Mouse (Mus musculus) spleen, adult 2 months (tissue): Measurements from ENCODE around the gene Kat5. TPM values are rescaled to one million over a fixed set of nuclear protein-coding genes. Genes with fewer than 3 reads are reported as not detected.
A peak's percentile ranks its signal among the peaks of the same experiment; 100 is the strongest.

Experiments used
- DNase-seq, 2 experiments: peaks; one replicate each; pipeline versions ENCODE4 v3.0.0 to v3.0.0-alpha.2; 2012 to 2021; ENCODE audit warnings: low spot score in 2 of 2, low read depth in 1 of 2
- H3K27ac ChIP-seq: fragments of 200-500 bp; 2 replicates; pipeline ENCODE4 v1.5.1; 2012; ENCODE audit warnings: low read length, inconsistent platforms; ENCODE audit not compliant: insufficient read depth
- H3K27me3 ChIP-seq: fragments of 200-500 bp; 2 replicates; pipeline ENCODE4 v1.6.1; 2012; ENCODE audit warnings: mild to moderate bottlenecking, moderate library complexity, low read length, inconsistent platforms; ENCODE audit not compliant: control insufficient read depth, insufficient read depth
- H3K36me3 ChIP-seq: fragments of 200-500 bp; 2 replicates; pipeline ENCODE4 v1.6.1; 2012; ENCODE audit warnings: mild to moderate bottlenecking, low read length, inconsistent platforms; ENCODE audit not compliant: control insufficient read depth, insufficient read depth
- H3K4me1 ChIP-seq: fragments of 200-500 bp; 2 replicates; pipeline ENCODE4 v1.6.1; 2011; ENCODE audit warnings: inconsistent platforms; ENCODE audit not compliant: control insufficient read depth, insufficient read depth, insufficient read length
- H3K4me3 ChIP-seq: fragments of 200-500 bp; 2 replicates; pipeline ENCODE4 v1.5.1; 2011; ENCODE audit warnings: mild to moderate bottlenecking, inconsistent platforms; ENCODE audit not compliant: insufficient read depth, insufficient read length; ENCODE audit errors: extremely low read depth
- CTCF ChIP-seq: fragments of 200-500 bp; IDR thresholded peaks from 2 replicates; pipeline ENCODE4 v1.5.1; 2011; ENCODE audit warnings: mild to moderate bottlenecking, inconsistent platforms; ENCODE audit not compliant: insufficient read depth, insufficient read length, insufficient replicate concordance; ENCODE audit errors: extremely low read depth
- POLR2A ChIP-seq: fragments of 200-500 bp; IDR thresholded peaks from 2 replicates; pipeline ENCODE4 v1.6.1; 2011; ENCODE audit warnings: low read depth, low read length, inconsistent platforms
- WGBS: fragments of 180-500 bp; shearing (Covaris S2); methylation state at CpG from one replicate; pipeline ENCODE4 v1.1.7; 2018; 5-methylcytosine and 5-hydroxymethylcytosine counted together
- polyA plus RNA-seq: library from polyadenylated mRNA; depleted of rRNA; stranded (reverse); fragments of >200 nt; gene quantifications from 2 replicates; pipeline ENCODE4 v1.2.3, GENCODE M21; 2012

Kat5 gene
- polyA plus RNA-seq, 1 experiment = 37.3 TPM

GRCm38 (mm10) chr19:5621884-5622283 lies 11.8 kb upstream of the Kat5 start:
- Histone ChIP-seq H3K27ac (no peak overlapping the region), H3K36me3 (no peaks in the 10 kb centered on the region), H3K4me1 (no peaks in the 10 kb centered on the region), H3K4me3 (no peak overlapping the region), H3K27me3 (no peaks in the 10 kb centered on the region)
- no peak for DNase-seq
- TF ChIP-seq CTCF (no peak), POLR2A (no peak)
- WGBS = 56% methylated on average over 5 of the region's 5 CpGs

- Histone ChIP-seq H3K27ac (no peak overlapping the region), H3K4me1 (no peaks in the 10 kb centered on the region)
- WGBS = 72% methylated on average over 4 of the region's 4 CpGs
Observed at GRCm38 (mm10) chr19:5620007-5620406, 10.0 kb upstream of the Kat5 start.

GRCm38 (mm10) chr19:5614953-5615352 lies 4.9 kb upstream of the Kat5 start:
- no peak overlapping the region for H3K4me3 ChIP-seq
- peaks cover 2% of the 10 kb centered on the region; the same call in 1 of the 2 replicates for H3K4me1 ChIP-seq
- no peaks in the 10 kb centered on the region for H3K27me3 ChIP-seq
- H3K36me3 ChIP-seq = no peaks in the 10 kb centered on the region
- no peak for DNase-seq
- no peak overlapping the region for H3K27ac ChIP-seq
- WGBS = 92% methylated on average over 2 of the region's 2 CpGs
- TF ChIP-seq POLR2A (no peak), CTCF (no peak)

More at GRCm38 (mm10) chr19:5620007-5620406, 10.0 kb upstream of the Kat5 start:
- Histone ChIP-seq H3K36me3 (no peaks in the 10 kb centered on the region), H3K4me3 (no peak overlapping the region), H3K27me3 (no peaks in the 10 kb centered on the region)
- no peak for DNase-seq
- TF ChIP-seq CTCF = no peak
- TF ChIP-seq POLR2A = no peak

- TF ChIP-seq CTCF (no peak), POLR2A (no peak)
- 64% methylated on average over 3 of the region's 3 CpGs for WGBS
- H3K27me3 ChIP-seq = no peaks in the 10 kb centered on the region
- no peak overlapping the region for H3K4me3 ChIP-seq
- peaks cover 4% of the 10 kb centered on the region for H3K4me1 ChIP-seq
- peaks cover 4% of the 10 kb centered on the region; the same call in 1 of the 2 replicates for H3K36me3 ChIP-seq
- no peak for DNase-seq
- no peak overlapping the region for H3K27ac ChIP-seq
Observed at GRCm38 (mm10) chr19:5612762-5613411, 2.9 kb upstream of the Kat5 start.

- WGBS = 94% methylated on average over 1 of the region's 1 CpGs
- Histone ChIP-seq H3K27me3 (no peaks in the 10 kb centered on the region), H3K27ac (no peak overlapping the region), H3K4me3 (no peak overlapping the region), H3K36me3 (peaks cover 7% of the 10 kb centered on the region), H3K4me1 (peaks cover 4% of the 10 kb centered on the region)
- TF ChIP-seq CTCF (no peak), POLR2A (no peak)
- DNase-seq = no peak
Observed at GRCm38 (mm10) chr19:5611973-5612372, 1.9 kb upstream of the Kat5 start.

- Histone ChIP-seq H3K36me3 (peaks cover 21% of the 10 kb centered on the region), H3K4me1 (peaks cover 4% of the 10 kb centered on the region), H3K4me3 (peak overlapping the region; percentile 83), H3K27me3 (no peaks in the 10 kb centered on the region), H3K27ac (peak overlapping the region; percentile 15)
- DNase-seq = no peak
- TF ChIP-seq POLR2A (no peak), CTCF (no peak)
- WGBS = 59% methylated on average over 10 of the region's 10 CpGs
Observed at GRCm38 (mm10) chr19:5609171-5609546, 878 bp downstream of the Kat5 start.

- TF ChIP-seq CTCF = no peak
- TF ChIP-seq POLR2A = no peak
- H3K36me3 ChIP-seq = peaks cover 23% of the 10 kb centered on the region
- no peak overlapping the region for H3K4me3 ChIP-seq
- H3K27me3 ChIP-seq = no peaks in the 10 kb centered on the region
- WGBS = 96% methylated on average over 13 of the region's 13 CpGs
- DNase-seq = no peak
- peaks cover 4% of the 10 kb centered on the region for H3K4me1 ChIP-seq
- H3K27ac ChIP-seq = no peak overlapping the region
Observed at GRCm38 (mm10) chr19:5608707-5609106, 1.3 kb downstream of the Kat5 start.
